Mouse (Mus musculus) mouse trophoblast stem cell (cell line): ENCODE measurements around the gene Depdc5.
"Not testable (repeated sequence)": the region's sequence is repeated elsewhere in the genome, so short reads cannot be mapped to it uniquely, and the experiment has no call there.

ENCODE experiments used
- in situ Hi-C, 2 experiments: fragments of 300-500 bp; cut with MseI, MboI; formaldehyde crosslinking; loops; 2 replicates in 1 of 2; 3 replicates in 1 of 2; pipeline ENCODE4 v1.15.1; 2025

Gene Depdc5

DNA sequence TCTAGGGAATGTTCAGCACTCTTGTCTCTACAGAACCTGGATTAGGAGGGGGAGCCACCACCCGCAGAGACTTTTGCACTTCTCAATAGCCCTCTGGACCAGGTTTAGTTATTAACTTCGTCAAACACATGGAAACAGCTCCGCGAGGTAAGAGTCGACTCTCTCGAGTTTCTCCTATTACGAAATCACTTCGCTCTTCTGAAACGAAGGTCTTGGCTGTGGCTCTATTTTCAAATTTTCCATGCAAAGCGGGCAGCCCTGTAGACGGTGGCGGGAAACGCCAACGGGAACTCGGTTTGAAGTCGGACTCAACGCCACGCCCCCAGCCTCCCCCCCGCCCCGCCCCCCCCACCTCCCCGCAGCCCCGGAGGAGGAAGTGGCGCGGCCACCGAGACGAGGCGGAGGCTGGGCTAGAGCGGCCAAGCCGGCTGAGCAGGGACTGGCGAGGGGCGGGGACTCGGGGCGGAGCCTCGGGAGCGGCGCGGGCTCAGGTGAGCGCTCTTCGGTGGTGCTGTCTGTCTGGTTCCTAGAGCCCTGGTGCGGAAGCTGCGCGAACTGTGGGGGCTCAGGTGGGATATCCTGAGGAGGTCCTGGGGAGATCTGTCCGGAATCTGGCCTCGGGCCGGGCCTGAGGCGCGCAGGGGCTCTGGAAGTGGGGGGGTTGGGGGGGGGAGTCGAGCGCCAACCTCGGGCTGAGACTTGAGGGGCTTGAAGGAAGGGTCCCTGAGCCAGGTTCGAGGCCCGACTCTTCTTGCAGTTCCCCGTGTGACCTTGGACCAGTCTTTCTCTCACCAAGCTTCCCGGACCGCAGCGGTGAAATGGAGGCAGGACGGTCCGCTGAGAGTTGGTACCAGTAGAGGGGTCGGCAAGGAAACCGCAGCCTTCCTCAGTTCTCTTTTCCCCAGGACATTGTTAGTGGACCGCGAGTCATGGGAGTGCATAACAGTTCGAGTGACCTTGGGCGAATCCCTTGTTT is at the start of gene Depdc5:
Depdc5 (plus strand) TSS at position 449 of the 976 bp plus-strand sequence.
- in situ Hi-C loops, result no loop called here

- in situ Hi-C loops, result no loop called here
These were observed 48.1 kb upstream of the Depdc5 start for GRCm38 (mm10) chr5:32815396-32815795.

GRCm38 (mm10) chr5:32820471-32820870 is 43.0 kb upstream of the Depdc5 start:
- in situ Hi-C loops, result no loop called here

DNA sequence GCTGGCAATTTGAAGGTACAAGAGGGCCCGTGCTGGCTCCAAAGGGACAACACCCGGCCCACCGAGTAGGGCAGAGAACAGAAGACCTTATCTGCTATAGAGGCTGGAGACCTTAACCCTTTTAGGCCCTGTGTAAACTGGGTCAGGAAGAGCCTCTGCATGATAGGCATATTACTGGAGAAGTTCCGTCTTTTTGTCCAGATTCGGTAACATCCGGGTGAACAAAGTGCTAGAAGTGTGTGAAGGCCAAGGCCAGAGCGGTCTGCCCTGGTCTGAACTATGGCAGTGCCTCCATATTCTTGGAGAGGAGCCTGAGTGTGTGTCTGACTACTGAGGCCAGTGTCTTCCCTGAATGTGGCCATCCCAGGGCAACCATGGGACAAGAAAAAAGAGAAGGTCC is 36.5 kb upstream of the Depdc5 start, which contains the start of gene Gm20671:
Gm20671 (minus strand) TSS at position 101 of the 400 bp plus-strand sequence.
- in situ Hi-C loops, result no loop called here

DNA sequence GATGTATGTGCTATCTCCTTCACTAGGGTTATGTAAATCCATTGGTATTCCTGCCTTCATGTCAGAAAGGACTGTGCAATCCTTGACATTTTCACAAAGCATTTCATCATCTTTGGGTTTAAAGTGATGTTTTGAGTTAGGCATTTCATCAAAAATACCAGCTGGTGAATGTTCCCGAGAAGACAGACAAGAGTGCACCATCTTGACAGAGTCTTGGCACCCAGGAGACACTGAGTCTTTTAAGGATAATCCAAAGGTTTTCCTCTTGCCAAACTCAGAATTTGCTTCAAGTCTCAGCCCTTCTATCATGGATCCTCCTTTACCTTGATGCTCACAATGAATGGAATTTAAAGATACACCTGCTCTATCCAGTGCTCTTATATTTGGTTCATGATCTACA is 34.7 kb upstream of the Depdc5 start:
- in situ Hi-C loops, result not testable (repeated sequence)

GRCm38 (mm10) chr5:32830054-32830453 is 33.4 kb upstream of the Depdc5 start:
- in situ Hi-C loops, result no loop called here

- in situ Hi-C loops, result no loop called here
These were observed 29.0 kb upstream of the Depdc5 start for GRCm38 (mm10) chr5:32834497-32834896.

DNA sequence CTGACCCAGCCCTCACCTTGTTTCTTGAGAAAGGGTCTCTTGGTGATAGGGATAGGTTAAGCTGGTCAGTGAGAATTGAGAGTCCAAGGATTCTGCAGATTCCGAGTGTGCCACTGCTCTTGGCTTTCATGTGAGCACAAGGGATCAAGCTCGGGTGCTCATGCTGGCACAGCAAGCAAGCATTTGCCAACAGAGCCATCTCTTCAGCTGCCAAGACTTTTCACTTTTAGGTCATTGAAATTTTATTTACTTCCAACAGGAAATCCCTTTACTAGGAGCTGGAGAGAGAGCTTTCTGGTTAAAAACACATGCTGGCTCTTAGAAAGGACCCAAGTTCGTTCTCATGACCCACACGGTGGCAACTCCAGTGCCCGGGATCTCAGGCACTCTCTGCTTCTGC is 26.5 kb upstream of the Depdc5 start:
- in situ Hi-C loops, result no loop called here

GRCm38 (mm10) chr5:32840029-32840428 is 23.5 kb upstream of the Depdc5 start:
- in situ Hi-C loops, result no loop called here

- in situ Hi-C loops, result no loop called here
These were observed 14.3 kb upstream of the Depdc5 start for GRCm38 (mm10) chr5:32849178-32849577.

DNA sequence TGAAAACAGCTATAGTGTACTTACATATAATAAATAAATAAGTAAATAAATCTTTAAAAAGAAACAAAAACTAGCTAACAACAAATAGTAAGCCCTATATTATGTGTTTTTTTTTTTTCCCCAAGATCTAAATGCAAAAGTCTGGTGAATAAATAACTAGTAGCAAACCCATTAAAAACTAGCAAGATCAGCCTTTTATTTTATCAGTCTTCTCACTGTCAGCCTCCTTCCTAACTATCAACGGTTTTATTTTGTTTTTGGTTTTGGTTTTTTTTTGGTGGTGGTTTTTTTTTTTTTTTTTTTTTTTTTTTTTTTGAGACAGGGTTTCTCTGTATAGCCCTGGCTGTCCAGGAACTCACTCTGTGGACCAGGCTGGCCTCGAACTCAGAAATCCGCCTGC is 13.9 kb upstream of the Depdc5 start:
- in situ Hi-C loops, result not testable (repeated sequence)

- in situ Hi-C loops, result no loop called here
These were observed 11.5 kb upstream of the Depdc5 start for GRCm38 (mm10) chr5:32852026-32852425.

DNA sequence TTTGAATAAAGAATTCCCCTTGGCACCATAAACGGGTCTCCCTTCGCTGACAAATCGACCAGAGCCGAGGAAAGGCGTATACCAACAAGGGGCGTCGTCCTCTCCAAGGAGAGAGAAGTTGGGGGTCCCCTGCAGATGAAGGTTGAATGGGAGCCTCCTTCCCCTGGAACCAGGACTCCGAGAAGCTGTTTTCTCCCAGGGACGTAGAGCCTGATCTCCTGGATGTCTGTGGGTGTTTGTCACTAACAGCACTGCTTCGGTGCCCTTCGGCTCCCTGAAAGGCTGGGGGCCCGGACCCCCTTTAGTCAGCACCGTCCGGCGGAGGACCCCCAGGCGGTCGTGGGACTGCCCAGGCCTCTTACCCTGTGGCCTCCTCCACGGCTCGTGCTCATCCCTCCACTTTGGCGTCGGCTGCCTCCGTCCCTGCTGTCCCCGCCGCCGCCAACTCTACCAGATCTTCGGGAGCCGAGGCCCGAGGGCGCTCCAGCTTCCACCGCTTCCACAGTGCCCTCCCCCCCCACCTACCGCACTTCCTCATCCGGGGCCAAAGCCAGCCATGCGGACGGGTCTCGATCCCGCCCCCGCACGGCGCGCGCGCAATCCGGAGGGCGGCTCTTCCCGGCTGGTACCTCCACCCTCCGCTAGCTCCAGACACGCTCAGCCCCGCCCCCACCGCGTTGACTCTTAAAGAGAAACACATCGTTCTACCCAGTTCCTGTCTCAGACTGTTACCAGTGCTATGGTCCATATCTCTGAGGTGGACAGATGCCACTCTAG is 9.6 kb upstream of the Depdc5 start, which contains the start of gene Prr14l:
Prr14l (minus strand) TSS at position 526 of the 777 bp plus-strand sequence.
- in situ Hi-C loops, result no loop called here

DNA sequence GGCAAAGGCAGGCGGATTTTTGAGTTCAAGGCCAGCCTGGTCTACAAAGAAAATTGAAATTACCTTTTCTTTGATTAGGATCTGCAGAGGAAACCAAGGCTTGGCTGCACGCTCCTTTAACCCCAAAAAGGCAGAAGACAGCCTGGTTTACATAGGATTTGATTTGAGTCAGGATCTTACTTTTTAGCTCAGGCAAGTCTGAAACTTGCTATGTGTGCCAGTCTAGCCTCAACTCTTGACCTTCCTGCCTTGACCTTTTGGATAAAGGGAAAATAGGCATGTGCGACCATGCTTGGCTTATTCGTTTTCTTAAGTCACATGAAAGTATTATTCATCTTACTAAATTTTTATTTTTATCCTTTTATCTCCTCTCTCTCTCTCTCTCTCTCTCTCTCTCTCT is 8.7 kb upstream of the Depdc5 start:
- in situ Hi-C loops, result no loop called here

DNA sequence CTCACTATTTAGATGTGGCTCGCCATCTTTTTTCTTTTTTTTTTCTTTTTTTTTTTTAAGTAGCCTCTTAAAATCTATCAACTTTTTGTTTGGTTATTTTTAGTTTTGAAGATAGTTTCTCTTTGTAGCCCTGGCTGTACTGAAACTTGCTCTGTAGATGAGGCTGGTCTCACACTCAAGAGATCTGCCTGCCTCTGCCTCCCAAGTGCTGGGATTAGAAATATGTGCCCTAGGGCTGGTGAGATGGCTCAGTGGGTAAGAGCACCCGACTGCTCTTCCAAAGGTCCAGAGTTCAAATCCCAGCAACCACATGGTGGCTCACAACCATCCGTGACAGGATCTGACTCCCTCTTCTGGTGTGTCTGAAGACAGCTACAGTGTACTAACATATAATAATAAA is 8.2 kb upstream of the Depdc5 start:
- in situ Hi-C loops, result not testable (repeated sequence)

DNA sequence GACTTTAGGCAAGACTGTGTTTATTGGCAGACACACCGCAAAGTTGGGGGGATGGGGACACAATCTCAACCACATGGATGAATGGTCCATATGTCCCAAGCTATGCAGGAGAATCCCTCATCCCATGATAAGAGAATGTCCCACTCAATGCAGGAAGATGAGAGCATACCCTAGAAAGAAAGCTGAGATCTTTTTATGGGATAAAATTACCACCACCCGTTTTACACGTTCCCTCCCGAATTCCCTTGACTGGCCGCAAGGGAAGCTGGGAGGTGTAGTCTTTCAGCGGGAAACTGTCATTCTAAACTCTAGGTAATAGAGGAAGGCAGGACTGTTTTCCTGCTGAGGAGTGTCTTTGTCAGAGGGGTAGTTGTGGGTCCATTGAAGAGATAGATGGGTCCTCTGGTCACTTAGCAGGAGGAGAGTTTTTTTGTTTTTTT is 5.7 kb upstream of the Depdc5 start:
- in situ Hi-C loops, result no loop called here

GRCm38 (mm10) chr5:32861082-32861481 is 2.4 kb upstream of the Depdc5 start:
- in situ Hi-C loops, result no loop called here

DNA sequence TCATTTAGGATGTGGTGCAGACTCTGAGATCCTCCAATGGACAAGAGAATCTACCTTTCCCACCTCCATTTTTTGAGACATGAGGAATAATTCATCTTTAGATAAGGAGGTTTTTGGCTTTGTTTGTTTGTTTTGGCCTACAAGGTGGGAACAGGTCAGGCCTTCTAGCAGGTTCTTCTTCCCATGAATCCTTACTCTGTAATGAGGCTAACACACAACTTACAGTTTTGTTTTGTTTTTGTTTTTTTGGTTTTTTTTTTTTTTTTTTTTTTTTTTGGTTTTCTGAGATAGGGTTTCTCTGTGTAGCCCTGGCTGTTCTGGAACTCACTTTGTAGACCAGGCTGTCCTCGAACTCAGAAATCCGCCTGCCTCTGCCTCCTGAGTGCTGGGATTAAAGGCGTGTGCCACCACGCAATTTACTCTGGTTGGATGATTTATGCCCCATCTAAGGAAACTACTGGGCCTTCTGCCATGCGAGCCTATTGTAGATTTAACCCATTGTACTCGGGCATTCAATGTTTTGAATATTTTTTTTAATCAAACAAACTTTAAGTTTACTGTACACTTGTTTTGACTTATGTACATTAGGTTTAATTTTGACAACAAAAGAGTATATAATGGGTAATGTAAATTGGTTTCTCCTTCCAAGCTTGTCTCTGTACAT is 900 bp upstream of the Depdc5 start:
- in situ Hi-C loops, result no loop called here

GRCm38 (mm10) chr5:32869389-32870024 is 6.0 kb downstream of the Depdc5 start:
- in situ Hi-C loops, result no loop called here

DNA sequence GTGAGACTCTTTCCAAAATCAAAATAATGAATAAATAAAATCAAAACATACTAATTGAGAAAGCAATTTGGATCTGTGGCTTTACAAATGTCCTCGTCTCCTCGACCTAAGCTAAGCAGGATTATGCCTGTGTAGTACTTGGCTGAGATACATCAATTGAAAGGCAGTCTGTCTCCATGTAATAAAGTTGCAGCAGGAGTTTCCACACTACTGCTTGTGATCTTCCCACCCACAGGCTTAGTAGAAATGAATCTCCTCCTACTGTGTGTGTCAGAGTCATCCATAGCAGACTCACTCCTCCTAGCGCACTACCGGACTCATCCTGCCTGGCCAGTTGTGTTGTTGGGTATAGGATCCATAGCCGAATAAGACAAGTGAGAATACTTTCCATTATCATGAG is 8.8 kb downstream of the Depdc5 start:
- in situ Hi-C loops, result no loop called here

- in situ Hi-C loops, result no loop called here
These were observed 23.2 kb downstream of the Depdc5 start for GRCm38 (mm10) chr5:32886739-32887138.
